Mouse (Mus musculus) E14TG2a.4 (cell line): ENCODE measurements around the gene Mroh2a.
"Not testable (repeated sequence)": the region's sequence is repeated elsewhere in the genome, so short reads cannot be mapped to it uniquely, and the experiment has no call there.

Source experiments
- H3K27me3 ChIP-seq: 2 replicates; pipeline ENCODE4 v1.6.1; 2014; ENCODE audit warnings: low read length, control low read depth; ENCODE audit not compliant: insufficient read depth
- H3K36me3 ChIP-seq: 2 replicates; pipeline ENCODE4 v1.6.1; 2014; ENCODE audit warnings: low read length, control low read depth; ENCODE audit not compliant: insufficient read depth
- H3K4me1 ChIP-seq: replicated peaks from 2 replicates; pipeline ENCODE4 v1.6.1; 2014; ENCODE audit warnings: low read depth, low read length, control low read depth
- H3K4me3 ChIP-seq: replicated peaks from 2 replicates; pipeline ENCODE4 v1.5.1; 2014; ENCODE audit warnings: mild to moderate bottlenecking, low read length
- H3K9me3 ChIP-seq: 2 replicates; pipeline ENCODE4 v1.6.1; 2014; ENCODE audit warnings: low read length, control low read depth
- CTCF ChIP-seq: conservative IDR thresholded peaks from 2 replicates; pipeline ENCODE4 v1.5.1; 2014; ENCODE audit warnings: low read length
- NANOG ChIP-seq: IDR thresholded peaks from 2 replicates; pipeline ENCODE4 v1.6.1; 2014; ENCODE audit warnings: borderline replicate concordance, low read length, mixed read lengths
- POU5F1 ChIP-seq: IDR thresholded peaks from 2 replicates; pipeline ENCODE4 v1.6.1; 2014; ENCODE audit warnings: low read length, borderline replicate concordance

Gene Mroh2a

DNA sequence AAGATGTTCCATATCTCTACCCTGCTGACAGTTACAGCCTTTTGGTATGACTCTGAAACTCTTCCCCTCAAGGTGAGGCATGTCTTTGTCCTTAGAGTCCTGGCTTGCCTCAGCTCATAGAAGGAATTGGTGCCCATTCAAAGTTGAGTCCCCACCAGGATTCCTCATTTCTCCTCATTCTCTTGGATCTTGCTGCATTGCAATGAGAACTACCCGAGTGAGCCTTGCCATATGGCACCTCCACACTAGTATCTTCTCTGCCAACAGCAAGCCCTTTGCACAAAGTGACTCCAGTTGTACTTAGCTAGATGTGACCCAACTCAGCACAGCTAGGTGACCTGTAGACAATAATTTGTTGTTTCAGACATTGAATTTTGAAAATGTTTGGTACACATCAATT is 3.2 kb upstream of the Mroh2a start:
- Histone ChIP-seq H3K4me1 (no peaks in the 10 kb centered on the region), H3K9me3 (no peaks in the 10 kb centered on the region), H3K36me3 (no peaks in the 10 kb centered on the region), H3K27me3 (no peaks in the 10 kb centered on the region), H3K4me3 (no peak overlapping the region)
- TF ChIP-seq NANOG (no peak), CTCF (no peak), POU5F1 (no peak)

DNA sequence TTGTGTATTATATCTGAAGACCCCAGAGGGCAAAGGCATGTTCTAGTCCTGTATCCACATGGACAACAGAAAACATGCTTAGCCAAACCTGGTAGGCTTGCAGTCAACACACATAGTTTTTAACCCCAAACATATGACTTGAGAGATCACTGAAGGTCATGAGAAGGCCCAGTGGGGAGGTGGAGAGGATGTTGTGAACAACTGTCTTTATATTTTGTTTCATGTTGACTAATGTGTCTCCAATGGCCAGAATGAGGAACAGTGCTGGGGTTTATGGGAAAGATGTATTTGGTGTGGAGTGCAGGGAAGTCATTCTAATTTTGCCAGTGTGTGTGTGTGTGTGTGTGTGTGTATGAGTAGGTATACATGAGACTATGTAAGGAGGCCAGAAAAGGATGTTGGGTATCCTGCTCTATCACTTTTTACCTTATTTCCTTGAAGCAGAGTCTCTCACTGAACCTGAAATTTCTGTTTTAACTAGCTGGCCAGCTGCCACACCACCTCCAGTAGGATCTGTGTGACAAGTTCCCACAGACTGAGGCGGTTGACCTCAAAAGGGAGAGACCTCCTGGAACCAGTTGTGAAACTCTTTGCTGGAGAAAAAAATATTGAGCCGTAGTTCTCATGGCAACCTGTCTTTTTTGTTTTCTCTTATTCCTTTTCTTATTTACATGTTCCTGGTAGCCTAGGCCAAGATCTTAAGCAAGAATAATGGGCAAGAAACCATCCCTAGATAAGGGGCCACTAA is 2.6 kb upstream of the Mroh2a start:
- Histone ChIP-seq H3K9me3 (no peaks in the 10 kb centered on the region), H3K4me3 (no peak overlapping the region), H3K4me1 (no peaks in the 10 kb centered on the region), H3K27me3 (no peaks in the 10 kb centered on the region), H3K36me3 (no peaks in the 10 kb centered on the region)
- TF ChIP-seq NANOG (no peak), POU5F1 (no peak), CTCF (no peak)

DNA sequence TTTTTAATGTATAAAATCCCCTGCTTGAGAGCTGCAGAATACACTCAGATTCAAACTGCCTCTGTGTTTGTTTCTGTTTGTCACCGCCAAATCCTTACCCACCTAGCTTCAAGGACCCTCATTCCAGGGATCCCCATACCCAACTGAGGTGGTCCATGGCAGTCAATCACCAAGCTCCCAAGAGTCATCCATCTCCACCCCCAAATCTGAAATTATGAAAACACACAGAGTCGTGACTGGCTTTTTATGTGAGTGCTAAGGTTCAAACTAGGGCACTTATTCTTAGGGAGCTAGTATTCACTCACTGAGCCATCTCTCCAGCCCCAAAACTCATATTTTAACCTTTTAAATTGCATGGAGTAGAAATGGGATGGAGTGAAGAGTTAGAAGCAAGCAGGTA is 1.5 kb upstream of the Mroh2a start:
- H3K4me1 ChIP-seq, H3K9me3 ChIP-seq, H3K27me3 ChIP-seq, H3K36me3 ChIP-seq, H3K4me3 ChIP-seq: not testable (repeated sequence)

DNA sequence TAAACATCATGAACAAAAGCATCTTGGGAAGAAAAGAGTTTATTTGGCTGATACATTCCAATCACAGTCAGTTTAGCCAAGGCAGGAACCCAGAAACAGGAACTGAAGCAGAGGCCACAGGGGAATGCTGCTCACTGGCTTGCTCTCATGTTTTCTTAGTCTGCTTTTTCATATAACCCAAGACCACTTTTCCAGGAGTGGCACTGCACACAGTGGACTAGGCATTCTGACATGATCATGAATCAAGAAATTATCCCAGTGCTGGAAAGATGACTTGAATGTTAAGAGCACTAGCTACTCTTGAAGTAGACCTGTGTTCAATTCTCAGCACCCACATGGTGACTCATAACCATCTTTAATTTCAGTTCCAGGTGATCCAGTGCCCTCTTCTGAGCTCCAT is 1.0 kb upstream of the Mroh2a start:
- 0 out of 2 replicates have a peak, but pooled peaks cover 6% of the 10 kb centered on the region for H3K9me3 ChIP-seq
- TF ChIP-seq POU5F1 (no peak), NANOG (no peak), CTCF (no peak)
- H3K4me3 ChIP-seq, result no peak overlapping the region
- no peaks in the 10 kb centered on the region for H3K36me3 ChIP-seq
- no peaks in the 10 kb centered on the region for H3K4me1 ChIP-seq
- H3K27me3 ChIP-seq, result 0 out of 2 replicates have a peak, but pooled peaks cover 3% of the 10 kb centered on the region

DNA sequence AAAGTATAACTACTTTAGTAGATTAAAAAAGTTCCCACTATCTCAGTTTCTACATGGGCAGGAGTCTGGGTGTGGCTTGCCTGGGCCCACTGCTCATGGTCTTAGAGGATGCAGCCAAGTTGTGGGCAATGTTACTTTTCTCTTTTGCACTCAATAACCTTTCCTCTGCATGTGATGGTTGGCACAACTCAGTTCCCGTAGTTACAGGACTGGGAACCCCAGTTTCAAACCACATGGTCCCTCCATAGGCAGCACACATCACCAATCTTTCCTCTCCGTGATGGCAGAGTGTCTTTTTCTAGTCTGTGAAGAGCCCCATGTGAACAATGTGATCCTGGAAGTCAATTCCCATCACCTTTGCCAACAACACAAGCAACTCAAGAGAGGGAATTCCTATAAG is 696 bp downstream of the Mroh2a start:
- H3K9me3 ChIP-seq, result peaks cover 12% of the 10 kb centered on the region; the same call in 1 of the 2 replicates
- H3K4me1 ChIP-seq, result no peaks in the 10 kb centered on the region
- H3K27me3 ChIP-seq, result 0 out of 2 replicates have a peak, but pooled peaks cover 10% of the 10 kb centered on the region
- H3K36me3 ChIP-seq, result no peaks in the 10 kb centered on the region
- H3K4me3 ChIP-seq, result no peak overlapping the region
- TF ChIP-seq POU5F1 (no peak), NANOG (no peak), CTCF (no peak)

DNA sequence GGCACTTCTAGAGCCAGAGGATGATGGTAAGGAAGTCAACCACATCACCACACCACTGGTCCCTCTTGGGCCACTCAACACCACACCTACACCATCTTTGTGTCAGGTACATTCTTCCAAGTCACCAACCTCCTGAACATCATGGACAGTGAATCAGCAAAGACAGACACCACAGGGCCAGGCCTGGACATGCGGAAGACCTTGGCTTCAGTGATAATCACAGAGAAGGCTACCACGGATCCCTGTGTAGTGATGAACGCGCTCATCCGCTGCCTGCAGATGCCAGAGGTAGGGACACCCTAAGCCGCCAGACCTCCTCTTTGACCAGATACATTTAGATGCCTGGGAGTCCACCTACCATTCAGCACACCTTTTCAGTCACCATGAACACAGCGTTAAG is 1.3 kb downstream of the Mroh2a start:
- Histone ChIP-seq H3K27me3 (peaks cover 12% of the 10 kb centered on the region; the same call in 1 of the 2 replicates), H3K4me1 (no peaks in the 10 kb centered on the region), H3K4me3 (no peak overlapping the region), H3K36me3 (no peaks in the 10 kb centered on the region), H3K9me3 (peaks cover 16% of the 10 kb centered on the region; the same call in 1 of the 2 replicates)
- no peak for TF ChIP-seq POU5F1
- no peak for TF ChIP-seq NANOG
- no peak for TF ChIP-seq CTCF

DNA sequence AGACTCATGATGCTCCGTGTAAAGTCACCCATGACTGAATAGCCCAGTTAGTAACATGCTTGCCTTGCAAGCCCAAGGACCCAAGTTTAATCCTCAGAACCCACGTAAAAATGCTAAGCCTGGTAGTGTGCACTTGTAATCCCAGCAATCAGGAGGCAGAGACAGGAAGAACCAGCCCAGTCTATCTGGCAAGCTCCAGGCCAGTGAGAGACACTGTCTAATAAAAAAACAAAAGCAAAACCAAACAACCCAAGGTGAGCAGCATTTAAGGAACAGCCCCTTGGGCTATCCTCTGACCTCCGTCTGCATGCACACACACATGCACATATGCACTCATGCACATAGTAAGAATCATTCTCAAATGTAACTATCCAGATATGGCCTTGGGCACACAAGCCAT is 2.8 kb downstream of the Mroh2a start:
- H3K4me3 ChIP-seq, result no peak overlapping the region
- no peak for TF ChIP-seq CTCF
- TF ChIP-seq POU5F1, result no peak
- no peak for TF ChIP-seq NANOG

DNA sequence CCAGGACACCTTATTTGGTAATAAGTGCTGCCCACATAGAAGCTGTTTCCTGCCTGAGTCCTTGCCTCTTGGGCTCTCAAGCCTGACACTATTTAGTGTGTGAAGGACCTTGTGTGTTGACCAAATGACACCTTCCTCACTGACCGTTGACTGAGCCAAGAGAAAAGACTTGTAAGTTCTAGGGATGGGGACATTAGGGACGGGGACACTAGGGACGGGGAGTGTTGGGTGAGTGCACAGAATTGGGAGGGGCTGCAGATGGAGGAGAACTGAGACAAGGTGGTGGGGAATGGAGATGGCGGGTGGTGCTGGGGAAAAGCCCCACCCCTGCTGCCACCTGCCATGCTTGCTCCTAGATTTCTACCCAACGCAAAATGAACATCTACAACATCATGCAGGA is 3.2 kb downstream of the Mroh2a start:
- H3K9me3 ChIP-seq, result peaks cover 20% of the 10 kb centered on the region
- H3K4me3 ChIP-seq, result no peak overlapping the region
- peaks cover 17% of the 10 kb centered on the region; the same call in 1 of the 2 replicates for H3K27me3 ChIP-seq
- no peak for TF ChIP-seq POU5F1
- no peak for TF ChIP-seq CTCF
- no peak for TF ChIP-seq NANOG
- no peaks in the 10 kb centered on the region for H3K36me3 ChIP-seq
- H3K4me1 ChIP-seq, result no peaks in the 10 kb centered on the region

More for the DNA sequence above, 2.8 kb downstream of the Mroh2a start:
- Histone ChIP-seq H3K27me3 (peaks cover 15% of the 10 kb centered on the region; the same call in 1 of the 2 replicates), H3K36me3 (no peaks in the 10 kb centered on the region), H3K4me1 (no peaks in the 10 kb centered on the region), H3K9me3 (peaks cover 16% of the 10 kb centered on the region; the same call in 1 of the 2 replicates)

DNA sequence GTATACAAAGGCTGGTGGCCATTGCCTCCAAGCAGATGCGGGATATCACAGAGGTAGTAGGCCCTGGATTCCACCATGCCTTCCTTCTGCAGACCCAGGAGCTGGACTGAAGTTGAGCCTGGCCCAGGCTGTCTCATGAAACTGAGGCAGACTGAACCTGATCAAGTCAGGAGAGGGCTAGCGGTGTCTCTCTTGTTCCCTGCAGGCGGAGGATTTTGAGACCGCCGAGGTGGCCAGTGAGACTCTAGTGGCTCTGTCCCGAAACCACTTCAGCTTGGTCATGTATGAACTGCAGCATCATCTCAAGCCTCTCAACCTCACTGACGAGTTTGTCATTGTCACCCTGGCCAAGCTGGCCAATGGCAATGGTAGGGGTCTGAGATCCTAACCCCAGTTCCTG is 3.6 kb downstream of the Mroh2a start:
- H3K36me3 ChIP-seq, result no peaks in the 10 kb centered on the region
- no peaks in the 10 kb centered on the region for H3K4me1 ChIP-seq
- H3K4me3 ChIP-seq, result no peak overlapping the region
- TF ChIP-seq POU5F1 (no peak), CTCF (no peak), NANOG (no peak)
- H3K27me3 ChIP-seq, result peaks cover 20% of the 10 kb centered on the region; the same call in 1 of the 2 replicates
- peaks cover 24% of the 10 kb centered on the region for H3K9me3 ChIP-seq
